Mouse (Mus musculus) heart, postnatal 0 days (tissue): ENCODE measurements at regions not wholly inside any gene's neighbourhood (a gene's known extent, or its start where the extent isn't known, plus 50 kb on each side); places are given as distances from the start of the nearest gene placed in this dataset.

ENCODE experiments used
- CTCF ChIP-seq: IDR thresholded peaks from 2 replicates; pipeline ENCODE4 v1.5.1; 2016; ENCODE audit warnings: antibody characterized with exemption, control low read depth, low read depth
- EP300 ChIP-seq: IDR thresholded peaks from 2 replicates; pipeline ENCODE4 v1.6.1; 2016; ENCODE audit warnings: antibody characterized with exemption, low read depth

DNA sequence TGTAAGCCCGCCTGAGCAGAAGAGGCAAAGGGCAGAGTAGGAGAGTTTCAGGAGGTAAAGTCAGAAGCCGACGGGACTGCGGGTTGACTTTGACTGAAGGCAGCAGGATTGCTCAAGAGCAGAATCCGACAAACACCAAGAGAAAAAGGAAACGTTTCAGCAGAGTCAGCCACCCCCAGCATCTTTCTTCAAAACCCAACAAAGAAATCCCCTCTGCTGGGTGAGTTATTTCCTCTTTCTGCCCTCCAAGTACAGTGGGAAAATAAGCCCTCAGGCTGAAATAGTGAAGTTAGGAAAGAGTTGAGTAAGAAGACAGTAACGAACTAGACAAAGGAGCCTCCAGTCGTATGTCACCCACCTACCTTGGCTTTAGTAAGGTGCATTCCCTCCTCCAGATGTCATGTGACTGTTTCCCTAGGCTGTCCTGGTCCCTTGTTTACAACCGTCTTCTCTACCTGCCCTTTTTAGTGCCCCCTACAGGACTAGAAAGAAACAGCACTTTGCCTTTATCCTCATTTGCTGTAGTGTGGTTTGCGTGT is 196.9 kb downstream of the Dusp6 start:
- TF ChIP-seq CTCF = peak; percentile 73
- TF ChIP-seq EP300 = no peak
